Mouse (Mus musculus) kidney, postnatal 25 days (tissue): Measurements from ENCODE around the gene Secisbp2l.

Experiments used
- DNase-seq, 2 experiments: peaks; one replicate each; pipeline ENCODE4 v3.0.0; 2021; ENCODE audit warnings: mixed read lengths in 2 of 2

The Secisbp2l gene

DNA sequence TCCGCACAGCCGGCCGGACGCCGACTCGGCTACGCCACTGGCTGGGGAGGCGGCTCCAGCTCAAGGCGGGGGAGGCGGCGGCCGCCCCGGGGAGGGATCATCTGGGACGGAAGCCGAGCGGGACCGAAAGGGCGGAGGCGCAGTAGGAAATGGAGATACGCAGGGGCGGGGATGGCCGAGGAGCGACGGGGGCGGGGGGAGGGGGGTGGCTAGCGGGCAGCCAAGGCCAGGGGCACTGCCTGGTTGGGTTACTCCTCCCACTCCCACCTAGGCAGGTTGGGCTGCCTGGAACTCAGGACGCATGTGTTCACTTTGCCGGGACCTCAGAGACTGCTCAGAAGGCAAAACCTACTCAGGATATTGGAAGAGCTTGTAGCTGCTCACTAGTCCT, at the start of gene Secisbp2l:
Secisbp2l (minus strand) TSS at position 152 of the 391 bp plus-strand sequence.
- DNase-seq: peak; percentile 96 to 97

DNA sequence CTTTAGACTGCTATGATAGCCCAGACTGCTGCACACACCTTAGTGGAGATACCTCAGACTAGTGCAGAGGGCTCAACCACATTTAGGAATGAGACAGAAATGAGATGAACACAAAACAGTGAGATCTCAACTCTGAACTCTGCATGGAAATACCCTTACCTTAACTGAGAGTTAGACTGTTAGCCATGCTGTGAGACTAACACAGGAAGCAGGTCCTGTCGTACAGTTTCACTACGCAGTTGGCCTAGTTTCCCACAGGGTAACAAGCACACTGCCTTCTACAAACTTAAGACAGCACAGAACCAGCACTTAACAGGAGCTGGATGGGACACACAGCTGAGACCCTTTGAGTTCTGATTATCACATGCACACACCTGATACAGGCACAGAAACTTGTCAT, 47.3 kb upstream of the Secisbp2l start:
- no peak for DNase-seq

DNA sequence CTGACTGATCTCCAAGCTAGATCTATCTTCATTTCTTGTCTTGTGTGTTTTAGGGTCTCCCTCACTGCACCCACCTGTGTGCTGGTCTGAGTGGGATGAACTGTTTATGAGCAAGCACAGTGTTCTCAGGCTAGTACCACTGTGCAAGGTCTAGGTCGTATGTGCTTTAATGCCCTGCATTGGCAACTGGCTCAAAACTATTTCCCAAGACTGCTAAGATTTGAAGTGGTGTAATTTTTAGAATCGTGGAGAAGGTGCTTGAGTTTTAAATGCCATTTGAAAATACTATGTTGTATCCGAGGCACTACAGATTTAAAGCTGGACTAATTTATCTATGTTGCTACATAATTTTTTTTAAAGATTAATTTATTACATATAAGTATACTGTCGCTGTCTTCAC, 45.2 kb upstream of the Secisbp2l start:
- DNase-seq: no peak

DNA sequence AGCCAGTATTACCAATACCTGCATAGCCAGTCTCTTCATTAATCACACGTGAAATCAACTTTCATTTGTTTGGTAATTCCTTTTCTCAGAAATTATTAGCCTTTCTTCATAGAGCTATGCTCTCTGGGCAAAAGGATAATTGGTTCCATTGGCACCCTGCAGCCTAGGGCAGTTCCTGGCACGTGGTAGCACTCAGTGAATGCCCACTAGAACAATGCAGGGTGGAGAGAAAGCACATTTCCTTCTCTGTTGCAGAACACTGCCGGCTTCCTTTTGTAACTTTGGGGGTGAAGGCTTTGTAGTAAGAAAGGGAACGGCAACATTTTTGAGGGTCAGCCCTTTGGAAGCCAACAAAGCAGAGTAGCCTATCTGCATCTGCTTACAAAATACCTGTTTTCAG, 43.5 kb upstream of the Secisbp2l start:
- no peak for DNase-seq

- DNase-seq: no peak
Measured at GRCm38 (mm10) chr2:125820397-125820796, 37.7 kb upstream of the Secisbp2l start.

GRCm38 (mm10) chr2:125813972-125814595, 31.4 kb upstream of the Secisbp2l start:
- no peak for DNase-seq

DNA sequence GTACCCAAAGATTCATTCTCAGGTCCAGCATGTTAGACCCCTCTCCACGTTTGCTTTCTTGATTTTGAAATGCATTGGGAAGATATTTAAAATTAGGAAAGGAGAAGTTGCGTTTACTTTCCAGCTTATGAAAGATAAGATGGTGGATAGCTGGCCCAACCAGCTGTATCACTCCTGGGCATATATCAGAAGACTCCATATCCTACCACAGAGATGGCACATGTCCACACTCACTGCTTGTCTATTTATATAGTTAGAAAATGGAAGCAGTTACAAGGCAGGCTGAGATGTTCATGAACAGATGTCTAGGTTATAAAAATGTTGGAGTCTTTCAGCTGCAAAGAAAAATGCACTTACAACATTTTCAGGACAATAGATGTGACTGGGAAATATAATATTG, 28.7 kb upstream of the Secisbp2l start:
- DNase-seq: no peak

DNA sequence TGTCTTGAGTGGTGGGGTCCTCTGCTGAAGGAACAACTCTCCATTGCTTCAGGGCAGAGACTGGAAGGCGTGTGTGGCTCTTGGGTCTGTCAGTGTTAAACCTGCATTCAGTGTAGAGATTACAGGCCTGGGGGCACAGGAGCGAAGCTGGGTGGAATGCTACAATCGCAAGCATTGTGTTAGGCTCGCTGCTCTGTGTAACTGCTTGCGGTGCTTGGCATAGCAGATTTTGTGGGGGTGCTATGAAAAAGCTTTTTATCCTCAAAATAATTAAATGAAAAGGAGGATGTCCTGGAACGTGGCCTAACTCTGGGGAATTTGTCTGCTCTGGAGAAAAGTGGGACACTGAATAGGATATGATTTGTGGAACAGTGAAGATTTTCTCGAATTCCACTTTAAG, 26.9 kb upstream of the Secisbp2l start:
- no peak for DNase-seq

GRCm38 (mm10) chr2:125805826-125806225, 23.2 kb upstream of the Secisbp2l start:
- DNase-seq: no peak

GRCm38 (mm10) chr2:125801947-125802346, 19.3 kb upstream of the Secisbp2l start:
- no peak for DNase-seq

DNA sequence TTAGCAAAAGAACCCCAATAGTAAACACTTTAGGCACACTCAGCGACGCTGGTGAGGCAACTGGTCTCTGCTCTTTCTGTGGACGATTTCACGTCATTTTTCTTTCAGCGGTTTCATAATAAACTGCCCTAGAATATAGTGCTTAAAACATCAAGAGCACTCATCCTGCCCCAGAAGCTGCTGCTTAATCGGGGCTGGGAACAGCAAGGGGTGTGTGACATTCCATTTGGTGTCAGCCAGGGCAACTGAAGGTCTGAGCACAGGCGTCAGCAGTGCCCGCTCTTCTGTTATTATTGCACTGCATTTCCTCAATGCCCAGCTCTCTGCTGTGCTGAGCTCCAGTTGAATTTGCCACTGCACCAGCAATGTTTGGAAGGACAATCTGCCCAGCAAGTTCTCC, 18.4 kb upstream of the Secisbp2l start:
- DNase-seq: no peak

DNA sequence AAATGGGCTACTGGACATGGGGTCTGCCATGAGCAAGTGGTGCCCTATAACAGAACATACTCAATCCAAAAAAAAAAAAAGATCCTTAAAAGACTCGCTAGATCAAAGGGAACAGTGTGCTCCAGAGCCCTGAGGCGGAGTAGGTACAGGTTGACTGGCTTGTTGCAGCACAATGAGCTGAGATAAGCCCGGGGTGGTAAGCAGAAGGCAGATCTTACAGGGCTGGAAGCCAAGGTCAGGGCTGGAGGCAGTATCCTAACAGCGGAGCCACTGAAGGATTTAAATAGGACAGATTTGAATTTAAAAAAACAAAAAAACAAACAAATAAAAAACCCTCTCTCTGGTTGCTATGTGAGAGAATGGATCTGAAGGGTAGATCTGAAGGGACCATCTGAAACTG, 17.8 kb upstream of the Secisbp2l start:
- DNase-seq: no peak

DNA sequence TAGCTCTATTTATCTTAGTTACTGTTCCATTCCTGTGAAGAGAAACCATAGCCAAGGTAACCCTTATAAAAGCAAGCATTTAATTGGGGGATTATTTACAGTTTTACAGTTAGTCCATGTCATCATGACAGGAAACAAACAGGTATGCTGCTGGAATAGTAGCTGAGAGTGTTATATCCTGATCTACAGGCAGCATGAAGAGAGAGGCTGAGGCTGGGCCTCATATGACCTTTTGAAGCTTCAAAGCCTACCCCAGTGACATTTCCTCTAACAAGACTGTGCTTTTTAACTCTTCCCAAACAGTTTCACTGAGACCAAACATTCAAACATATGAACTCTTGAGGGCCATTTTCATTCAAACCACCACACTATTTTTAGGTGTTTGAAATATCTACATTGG, 15.2 kb upstream of the Secisbp2l start:
- DNase-seq: no peak

DNA sequence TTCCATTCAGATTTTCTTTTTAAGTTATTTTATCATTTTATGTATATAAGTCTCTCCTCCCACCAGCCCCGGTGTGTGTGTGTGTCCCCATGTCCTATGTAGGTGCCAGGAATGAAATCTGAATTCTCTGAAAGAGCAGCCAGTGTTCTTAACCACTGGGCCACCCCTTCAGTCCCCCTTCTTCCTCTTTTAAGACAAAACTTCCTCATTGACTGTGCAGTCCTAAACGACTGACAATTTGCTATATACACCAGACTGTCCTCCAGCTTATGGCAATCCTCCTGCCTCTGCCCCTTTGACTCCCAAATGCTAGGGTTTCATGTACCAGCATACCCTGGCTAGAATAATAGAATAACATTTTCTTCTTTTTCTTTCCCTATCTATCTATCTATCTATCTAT, 12.4 kb upstream of the Secisbp2l start:
- DNase-seq: no peak

DNA sequence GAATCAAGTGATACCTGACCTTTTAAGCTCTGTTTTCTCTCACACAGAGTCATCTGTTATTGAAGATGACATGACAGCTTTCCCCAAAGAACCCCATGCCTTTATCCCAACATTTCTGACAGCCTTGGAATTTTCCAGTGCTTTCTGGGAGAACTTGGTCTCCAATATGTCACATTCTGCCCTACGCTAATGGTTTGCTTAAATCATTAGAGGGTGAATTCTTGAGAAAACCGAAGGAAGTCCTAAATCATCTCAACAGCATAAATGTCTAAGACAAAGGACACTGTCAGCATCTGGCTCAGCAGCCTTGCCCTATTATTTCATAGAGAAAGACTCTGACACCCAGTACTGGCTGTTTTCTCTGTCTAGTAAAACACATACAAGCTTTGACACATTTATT, 11.5 kb upstream of the Secisbp2l start:
- no peak for DNase-seq

DNA sequence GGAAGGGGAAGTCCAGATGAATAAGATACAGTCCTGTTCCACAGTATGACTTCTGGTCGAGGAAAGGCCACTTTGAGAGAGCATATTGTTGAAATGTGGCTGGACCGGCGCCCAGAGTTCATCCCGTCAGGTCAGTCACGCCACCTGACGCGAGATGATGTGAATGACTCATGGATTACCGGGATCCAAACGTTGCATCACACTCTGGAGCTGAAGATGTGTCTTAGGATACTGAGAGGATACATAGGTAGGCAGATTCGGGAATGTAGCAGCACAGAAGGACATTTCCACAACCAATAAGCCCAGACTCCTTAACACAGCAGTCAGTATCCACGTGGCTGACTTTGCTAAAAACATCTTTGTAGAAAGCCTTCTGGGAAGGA, 10.2 kb upstream of the Secisbp2l start:
- DNase-seq: peak in 1 of 2 experiments; percentile 38

DNA sequence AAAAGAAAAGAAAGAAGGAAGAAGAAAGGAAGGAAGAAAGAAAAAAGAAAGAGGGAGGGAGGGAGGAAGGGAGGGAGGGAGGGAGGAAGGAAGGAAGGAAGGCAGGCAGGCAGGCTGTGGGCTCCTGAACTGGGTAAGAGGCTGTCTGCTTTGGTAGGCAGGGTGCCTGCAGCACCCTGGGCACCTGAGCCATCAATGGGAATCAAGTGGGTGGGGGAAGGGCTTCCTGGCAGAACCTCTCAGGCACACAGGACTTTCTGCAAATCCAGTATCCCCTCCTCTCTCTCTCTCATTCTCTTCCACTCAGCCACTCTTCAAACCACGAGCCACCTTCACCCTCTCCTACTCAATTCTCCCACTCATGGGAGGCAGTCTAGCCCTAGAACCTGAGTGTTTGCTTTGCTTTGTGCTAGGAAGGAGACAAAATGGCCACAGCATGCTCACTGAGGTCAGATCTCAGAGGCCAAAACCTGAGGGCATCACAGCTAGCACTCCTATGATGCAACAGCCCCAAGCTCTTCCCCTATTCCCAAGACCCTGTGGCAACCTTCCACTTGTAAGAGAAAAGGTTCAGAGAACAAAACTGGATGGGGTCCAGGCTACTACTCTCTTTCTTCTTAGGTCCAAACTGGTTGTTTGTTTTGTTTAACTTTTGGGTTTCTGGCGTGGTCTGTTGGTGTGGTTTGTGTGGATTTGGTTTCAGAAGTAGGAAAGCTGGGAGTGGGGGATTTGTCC, 9.6 kb upstream of the Secisbp2l start:
- no peak for DNase-seq

GRCm38 (mm10) chr2:125791485-125791885, 8.8 kb upstream of the Secisbp2l start:
- DNase-seq: no peak

GRCm38 (mm10) chr2:125790242-125790641, 7.6 kb upstream of the Secisbp2l start:
- DNase-seq: no peak

- no peak for DNase-seq
Measured at GRCm38 (mm10) chr2:125789265-125789664, 6.6 kb upstream of the Secisbp2l start.

DNA sequence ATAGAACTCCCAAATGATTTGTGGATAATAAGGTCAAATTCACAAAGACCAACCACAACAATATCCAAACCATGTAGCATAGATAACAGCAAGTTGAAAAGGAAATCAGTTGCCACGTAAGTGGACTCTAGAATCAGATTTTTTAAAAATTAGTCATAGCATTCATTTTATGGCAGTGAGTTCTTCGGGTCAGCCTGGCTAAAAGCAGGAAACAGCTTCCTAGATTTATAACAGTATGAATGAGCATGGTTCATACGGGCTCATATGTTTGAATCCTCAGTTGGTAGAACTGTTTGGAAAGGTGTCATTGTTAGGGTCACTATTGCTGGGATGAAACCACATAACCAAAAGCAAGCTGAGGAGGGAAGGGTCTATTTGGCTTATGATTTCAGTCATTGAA, 6.1 kb upstream of the Secisbp2l start:
- DNase-seq: no peak

DNA sequence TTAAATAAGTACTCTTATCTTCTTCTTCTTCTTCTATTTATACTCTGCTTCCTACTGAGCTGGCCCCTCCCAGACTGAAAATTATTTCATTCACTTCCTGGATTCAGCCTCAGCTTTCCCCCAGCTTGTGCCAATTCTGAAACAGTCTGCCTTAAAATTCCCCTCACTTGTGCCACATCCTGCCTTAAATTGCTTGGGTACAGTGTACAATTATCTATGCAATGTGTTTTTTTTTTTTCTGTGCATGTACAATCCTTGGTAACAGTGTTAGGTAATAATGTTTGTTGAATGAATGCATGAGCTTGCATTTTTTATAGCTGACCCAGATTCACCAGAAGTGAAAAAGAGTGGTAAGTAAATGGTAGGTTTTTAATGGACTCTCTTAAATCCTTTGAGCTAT, 5.7 kb upstream of the Secisbp2l start:
- no peak for DNase-seq

DNA sequence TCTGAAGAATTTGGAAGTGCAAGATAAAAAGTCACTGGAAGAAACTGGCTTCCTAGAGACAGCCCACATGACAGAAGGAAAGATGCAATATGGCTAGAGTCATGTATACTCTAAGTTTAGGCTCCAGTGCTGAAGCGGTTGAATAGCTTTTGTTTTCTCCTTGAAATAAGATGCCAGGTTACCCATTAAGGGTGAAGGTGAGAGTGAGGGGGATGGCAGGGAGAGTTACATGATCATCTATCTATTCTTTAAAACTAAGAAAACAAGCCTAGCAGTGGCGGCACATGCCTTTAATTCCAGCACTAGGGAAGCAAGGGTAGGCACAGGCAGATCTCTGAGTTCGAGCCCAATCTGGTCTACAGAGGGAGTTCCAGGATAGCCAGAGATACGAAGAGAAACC, 2.4 kb upstream of the Secisbp2l start:
- DNase-seq: no peak

DNA sequence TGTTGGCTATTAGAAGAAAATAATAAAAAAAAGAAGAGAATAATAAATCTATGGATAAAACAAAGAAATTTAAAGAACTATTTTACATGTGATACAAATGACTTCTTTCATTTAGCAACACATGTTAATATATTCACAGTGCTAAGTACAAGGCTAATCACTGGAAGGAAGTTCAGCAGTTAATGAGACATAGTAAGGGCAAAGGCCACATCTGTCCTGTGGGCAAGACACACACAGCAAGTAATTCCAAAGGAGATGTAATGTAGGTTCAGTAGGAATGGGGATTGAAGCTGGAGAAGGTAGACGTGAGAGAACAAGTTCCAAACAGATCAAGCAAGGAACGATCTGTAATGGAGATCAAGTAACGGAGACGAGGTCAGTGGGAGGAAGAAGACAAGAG, 1.7 kb upstream of the Secisbp2l start:
- no peak for DNase-seq

DNA sequence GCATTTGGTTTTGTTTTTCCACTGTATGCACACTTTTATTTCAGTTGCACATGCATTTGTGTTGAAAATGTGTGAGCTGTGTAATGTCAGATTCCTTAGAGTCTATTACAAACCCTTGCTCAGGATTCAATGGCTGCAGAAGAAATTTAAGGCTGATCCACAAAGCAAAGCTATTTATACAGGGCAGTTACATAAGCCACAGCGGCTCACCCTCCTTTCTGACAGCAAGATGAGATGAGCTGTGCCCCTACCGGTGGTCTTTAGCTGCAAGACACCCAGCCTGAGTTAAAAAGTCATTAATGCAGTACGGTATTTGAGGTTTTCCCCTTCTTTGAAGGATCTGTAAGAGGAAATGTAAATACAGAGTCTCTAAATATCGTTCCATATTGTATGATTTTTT, 1.2 kb upstream of the Secisbp2l start:
- DNase-seq: no peak
